8 mouse cellular contexts compared by ENCODE assay signal in the genomic region with DNA sequence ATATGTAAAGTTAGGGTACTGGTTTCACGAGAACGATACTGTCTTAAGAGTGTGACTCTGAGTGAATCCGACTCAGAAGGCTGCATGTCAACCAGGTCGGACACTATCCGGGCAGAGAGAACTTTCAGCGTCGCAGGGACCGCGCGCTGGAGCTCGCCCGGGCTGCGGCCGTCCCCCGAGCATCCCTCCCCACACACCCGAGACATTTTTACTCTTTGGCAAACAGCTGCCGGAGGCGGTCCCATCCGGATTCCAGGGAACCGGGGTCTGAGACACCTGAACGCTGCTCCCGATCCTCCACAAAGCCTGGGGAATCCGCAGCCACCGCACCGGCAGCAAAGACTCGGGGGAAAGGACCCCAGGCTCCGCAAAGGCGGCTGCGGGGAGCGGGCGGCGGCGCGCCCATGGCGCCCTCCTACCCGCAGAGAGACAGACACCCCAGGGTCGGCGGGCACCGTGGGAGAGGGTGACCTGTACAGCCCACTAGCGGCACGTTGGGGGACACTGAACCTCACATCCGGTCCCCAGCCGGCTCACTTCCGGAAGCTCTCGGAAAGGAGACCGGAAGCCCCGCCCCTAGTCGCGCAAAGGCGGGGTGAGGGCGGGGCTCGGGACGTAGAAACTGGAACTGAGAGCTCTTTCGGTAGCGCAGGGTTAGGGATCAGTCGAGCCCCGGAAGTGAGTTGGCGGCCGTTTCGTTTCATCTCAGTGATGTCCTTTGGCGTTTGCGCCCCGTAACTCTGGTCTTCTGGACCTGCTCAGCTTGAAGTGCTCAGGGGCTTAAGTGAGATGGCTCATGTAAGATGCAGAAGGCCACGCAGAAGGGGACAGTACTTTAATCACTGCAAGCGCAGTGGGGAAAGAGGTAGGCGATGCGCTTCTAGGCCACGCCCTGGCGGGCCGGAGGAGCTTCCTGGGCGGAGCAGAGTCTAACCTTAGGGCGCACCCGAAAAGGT. TPM values are rescaled to one million over a fixed set of nuclear protein-coding genes. Genes with fewer than 3 reads are reported as not detected.
DNase-seq lines count a peak whose midpoint lies in the region; ATAC-seq and TF ChIP-seq lines count a peak whose summit lies in the region.

A gene (minus strand): TSS at position 535 of the 956 bp plus-strand sequence.

- no peak for TF ChIP-seq EP300 in liver, embryonic 14.5 days (IDR thresholded peaks at IDR 0.05; ENCODE audit: low read depth)
- peak; percentile 58 for TF ChIP-seq EP300 in stomach, postnatal 0 days (optimal IDR thresholded peaks at IDR 0.05)

- H3K4me2 ChIP-seq in heart, embryonic 15.5 days = peak within 1 kb of the TSS; percentile 66
- peak within 1 kb of the TSS; percentile 82 for H3K4me2 ChIP-seq in liver, embryonic 14.5 days (ENCODE audit: low read depth)
- peak within 1 kb of the TSS; percentile 57 for H3K4me2 ChIP-seq in neural tube, embryonic 11.5 days (ENCODE audit: low read depth)
- H3K4me2 ChIP-seq in stomach, postnatal 0 days (replicated peaks; ENCODE audit: low read depth) = peak within 1 kb of the TSS; percentile 72

- H3K27ac ChIP-seq in forebrain, embryonic 10.5 days = peak within 1 kb of the TSS; percentile 95
- peak within 1 kb of the TSS; percentile 98 for H3K27ac ChIP-seq in heart, embryonic 15.5 days
- peak within 1 kb of the TSS; percentile 94 for H3K27ac ChIP-seq in liver, embryonic 14.5 days
- H3K27ac ChIP-seq in neural tube, embryonic 11.5 days (ENCODE audit: low read depth, low read length) = peak within 1 kb of the TSS; percentile 88
- H3K27ac ChIP-seq in stomach, postnatal 0 days (replicated peaks) = peak within 1 kb of the TSS; percentile 97

- under 1% methylated on average over 73 of the region's 73 CpGs for WGBS in forebrain, embryonic 10.5 days
- under 1% methylated on average over 72 of the region's 73 CpGs for WGBS in heart, embryonic 15.5 days
- WGBS in liver, embryonic 14.5 days (ENCODE audit: insufficient replicate concordance) = under 1% methylated on average over 73 of the region's 73 CpGs
- WGBS in neural tube, embryonic 11.5 days = under 1% methylated on average over 73 of the region's 73 CpGs
- WGBS in stomach, postnatal 0 days = under 1% methylated on average over 73 of the region's 73 CpGs

- H3K9ac ChIP-seq in heart, embryonic 15.5 days = peak within 1 kb of the TSS; percentile 99
- peak within 1 kb of the TSS; percentile 97 for H3K9ac ChIP-seq in liver, embryonic 14.5 days (replicated peaks)
- peak within 1 kb of the TSS; percentile 89 for H3K9ac ChIP-seq in neural tube, embryonic 11.5 days (ENCODE audit: low read length)
- peak within 1 kb of the TSS; percentile 94 for H3K9ac ChIP-seq in stomach, postnatal 0 days (ENCODE audit: low read length)

- no peaks in the 10 kb centered on the region for H3K9me3 ChIP-seq in forebrain, embryonic 10.5 days
- H3K9me3 ChIP-seq in heart, embryonic 15.5 days (replicated peaks) = no peaks in the 10 kb centered on the region
- H3K9me3 ChIP-seq in liver, embryonic 14.5 days (ENCODE audit: control insufficient read depth, low read length) = no peaks in the 10 kb centered on the region
- H3K9me3 ChIP-seq in neural tube, embryonic 11.5 days (ENCODE audit: control insufficient read depth, low read length) = no peaks in the 10 kb centered on the region
- H3K9me3 ChIP-seq in stomach, postnatal 0 days (ENCODE audit: control insufficient read depth, low read length) = no peaks in the 10 kb centered on the region

- DNase-seq in CD8-positive naive resting alpha-beta T cell, adult 2 months (ENCODE audit: low read depth in 2 of 2, low spot score in 2 of 2) = peak; percentile 95 to 96
- peak; percentile 95 for DNase-seq in c-Kit-positive CD71-negative TER-119-negative erythroid progenitor cells, embryonic 14.5 days (ENCODE audit: low read depth)
- peak; percentile 96 for DNase-seq in forebrain, embryonic 10.5 days (ENCODE audit: extremely low spot score, low spot score)
- DNase-seq in kidney, postnatal 25 days = peak; percentile 96 to 97
- peak; percentile 87 to 96 (median 90) for DNase-seq in liver, embryonic 14.5 days (ENCODE audit: low read depth in 3 of 3, low spot score in 3 of 3)
- peak; percentile 98 for DNase-seq in neural tube, embryonic 11.5 days (ENCODE audit: low spot score)
- peak; percentile 97 for DNase-seq in stomach, postnatal 0 days (ENCODE audit: low spot score)

- no peaks in the 10 kb centered on the region for H3K27me3 ChIP-seq in forebrain, embryonic 10.5 days (ENCODE audit: poor library complexity, severe bottlenecking)
- no peaks in the 10 kb centered on the region for H3K27me3 ChIP-seq in heart, embryonic 15.5 days
- no peaks in the 10 kb centered on the region for H3K27me3 ChIP-seq in liver, embryonic 14.5 days (ENCODE audit: control insufficient read depth, insufficient read depth, low read length)
- no peaks in the 10 kb centered on the region for H3K27me3 ChIP-seq in neural tube, embryonic 11.5 days (ENCODE audit: control insufficient read depth, insufficient read depth, low read length)
- H3K27me3 ChIP-seq in stomach, postnatal 0 days (ENCODE audit: control insufficient read depth, insufficient read depth, low read length) = no peaks in the 10 kb centered on the region

- peak within 1 kb of the TSS; percentile 97 for H3K4me3 ChIP-seq in forebrain, embryonic 10.5 days
- H3K4me3 ChIP-seq in heart, embryonic 15.5 days = peak within 1 kb of the TSS; percentile 99
- peak within 1 kb of the TSS; percentile 98 to 99 for H3K4me3 ChIP-seq in liver, embryonic 14.5 days (ENCODE audit: insufficient read depth in 1 of 2, low read depth in 2 of 2, low read length in 2 of 2)
- H3K4me3 ChIP-seq in neural tube, embryonic 11.5 days (ENCODE audit: low read depth, low read length) = peak within 1 kb of the TSS; percentile 83
- H3K4me3 ChIP-seq in stomach, postnatal 0 days (ENCODE audit: low read depth, low read length) = peak within 1 kb of the TSS; percentile 89

- peaks cover 22% of the 10 kb centered on the region for H3K4me1 ChIP-seq in forebrain, embryonic 10.5 days
- H3K4me1 ChIP-seq in heart, embryonic 15.5 days (replicated peaks) = peaks cover 13% of the 10 kb centered on the region
- peaks cover 9 to 11% of the 10 kb centered on the region in 2 experiments for H3K4me1 ChIP-seq in liver, embryonic 14.5 days (replicated peaks; ENCODE audit: control insufficient read depth in 2 of 2, insufficient read depth in 2 of 2, low read length in 1 of 2)
- peaks cover 10% of the 10 kb centered on the region; the same call in 1 of the 2 replicates for H3K4me1 ChIP-seq in neural tube, embryonic 11.5 days (ENCODE audit: control insufficient read depth, insufficient read depth, low read length)
- H3K4me1 ChIP-seq in stomach, postnatal 0 days (replicated peaks; ENCODE audit: control insufficient read depth, insufficient read depth) = no peaks in the 10 kb centered on the region

- peaks cover 51% of the 10 kb centered on the region for H3K36me3 ChIP-seq in forebrain, embryonic 10.5 days (replicated peaks)
- H3K36me3 ChIP-seq in heart, embryonic 15.5 days = peaks cover 30% of the 10 kb centered on the region
- peaks cover 8% of the 10 kb centered on the region for H3K36me3 ChIP-seq in liver, embryonic 14.5 days (replicated peaks; ENCODE audit: control insufficient read depth, insufficient read depth, low read depth)
- H3K36me3 ChIP-seq in neural tube, embryonic 11.5 days (ENCODE audit: control insufficient read depth, insufficient read depth, low read length) = peaks cover under 1% of the 10 kb centered on the region; the same call in 1 of the 2 replicates
- H3K36me3 ChIP-seq in stomach, postnatal 0 days (ENCODE audit: control insufficient read depth, insufficient read depth, low read length) = no peaks in the 10 kb centered on the region

- TF ChIP-seq CTCF in liver, embryonic 14.5 days (IDR thresholded peaks at IDR 0.05; ENCODE audit: low read depth) = peak; percentile 48
- peak; percentile 43 for TF ChIP-seq CTCF in stomach, postnatal 0 days (IDR thresholded peaks at IDR 0.05; ENCODE audit: low read depth)

- ATAC-seq in heart, embryonic 15.5 days (replicated peaks; ENCODE audit: insufficient number of reproducible peaks, insufficient read depth, low FRiP score, low read depth) = peak; percentile 96
- peak; percentile 99 for ATAC-seq in liver, embryonic 14.5 days (ENCODE audit: insufficient read depth)
- ATAC-seq in neural tube, embryonic 11.5 days (ENCODE audit: insufficient read depth, low FRiP score, low TSS enrichment) = peak; percentile 96
- ATAC-seq in stomach, postnatal 0 days (ENCODE audit: low FRiP score, low TSS enrichment) = peak; percentile 99

RNA-seq across cellular contexts. Expression of the gene that starts here (rescaled TPM):
- polyA plus RNA-seq in forebrain, embryonic 10.5 days (2016; fragmentation: Nextera tagmentation; extraction: Ambion mirVana) = 33.1 and 36.7 TPM in 2 replicates
- 31.9 and 38.1 TPM in 2 replicates for polyA plus RNA-seq in heart, embryonic 15.5 days (2015; fragmentation: Nextera tagmentation; extraction: Ambion mirVana)
- 4.1 and 5.6 TPM in 2 replicates for polyA plus RNA-seq in liver, embryonic 14.5 days (2012; rRNA removed)
- polyA plus RNA-seq in liver, embryonic 14.5 days (2014; fragmentation: Nextera tagmentation; extraction: Ambion mirVana) = 7.2 and 9.4 TPM in 2 replicates
- 29.6 and 33.3 TPM in 2 replicates for polyA plus RNA-seq in neural tube, embryonic 11.5 days (2014; fragmentation: Nextera tagmentation; extraction: Ambion mirVana)
- polyA plus RNA-seq in stomach, postnatal 0 days (2015; fragmentation: Nextera tagmentation; extraction: Ambion mirVana) = 14.6 and 15.5 TPM in 2 replicates

Comparison
In these comparisons a context has a peak if more than half of its experiments do, and no peak if none do; other contexts are left out.
1. Peak in every context shown above with its lines: DNase-seq, ATAC-seq, H3K4me3 ChIP-seq and H3K27ac ChIP-seq.